Mouse (Mus musculus): Measurements from ENCODE around the gene Sptbn2. TPM values are rescaled to one million over a fixed set of nuclear protein-coding genes. Genes with fewer than 3 reads are reported as not detected.

The Sptbn2 gene
- polyA plus RNA-seq (2012; rRNA removed), result 198 and 220 TPM in 2 replicates

GRCm38 (mm10) chr19:4711098-4711600, at the start of gene Sptbn2:
Gene Sptbn2, plus strand, starts transcription at chr19:4711167.
- Histone ChIP-seq H3K27ac (ENCODE audit: insufficient read depth, low read length) (peak within 1 kb of the TSS; percentile 95), H3K4me3 (ENCODE audit: insufficient read depth, low read length) (peak within 1 kb of the TSS; percentile 86), H3K4me1 (ENCODE audit: control insufficient read depth, insufficient read depth, low read length) (peaks cover 15% of the 10 kb centered on the region)
- peak; percentile 92 for TF ChIP-seq POLR2A (IDR thresholded peaks at IDR 0.05; ENCODE audit: extremely low read depth, insufficient read depth, low read length)
- no peak for TF ChIP-seq CTCF (IDR thresholded peaks at IDR 0.05; ENCODE audit: extremely low read depth, insufficient read depth, low read length)

GRCm38 (mm10) chr19:4666815-4667214, 44.2 kb upstream of the Sptbn2 start:
- 0 out of 2 replicates have a peak, but pooled peaks have one; percentile 13 for TF ChIP-seq CTCF (IDR thresholded peaks at IDR 0.05; ENCODE audit: extremely low read depth, insufficient read depth, low read length)
- TF ChIP-seq POLR2A (IDR thresholded peaks at IDR 0.05; ENCODE audit: extremely low read depth, insufficient read depth, low read length), result no peak
- Histone ChIP-seq H3K27ac (ENCODE audit: insufficient read depth, low read length) (no peak overlapping the region), H3K4me3 (ENCODE audit: insufficient read depth, low read length) (no peak overlapping the region), H3K4me1 (ENCODE audit: control insufficient read depth, insufficient read depth, low read length) (no peaks in the 10 kb centered on the region)

GRCm38 (mm10) chr19:4670776-4671175, 40.2 kb upstream of the Sptbn2 start:
- H3K4me1 ChIP-seq (ENCODE audit: control insufficient read depth, insufficient read depth, low read length), result no peaks in the 10 kb centered on the region
- TF ChIP-seq CTCF (IDR thresholded peaks at IDR 0.05; ENCODE audit: extremely low read depth, insufficient read depth, low read length) (no peak), POLR2A (IDR thresholded peaks at IDR 0.05; ENCODE audit: extremely low read depth, insufficient read depth, low read length) (no peak)
- no peak overlapping the region for H3K4me3 ChIP-seq (ENCODE audit: insufficient read depth, low read length)
- no peak overlapping the region for H3K27ac ChIP-seq (ENCODE audit: insufficient read depth, low read length)

GRCm38 (mm10) chr19:4672401-4672800, 38.6 kb upstream of the Sptbn2 start:
- TF ChIP-seq POLR2A (IDR thresholded peaks at IDR 0.05; ENCODE audit: extremely low read depth, insufficient read depth, low read length) (no peak), CTCF (IDR thresholded peaks at IDR 0.05; ENCODE audit: extremely low read depth, insufficient read depth, low read length) (no peak)
- Histone ChIP-seq H3K4me3 (ENCODE audit: insufficient read depth, low read length) (no peak overlapping the region), H3K4me1 (ENCODE audit: control insufficient read depth, insufficient read depth, low read length) (no peaks in the 10 kb centered on the region), H3K27ac (ENCODE audit: insufficient read depth, low read length) (no peak overlapping the region)

- no peak overlapping the region for H3K4me3 ChIP-seq (ENCODE audit: insufficient read depth, low read length)
- peaks cover 3% of the 10 kb centered on the region for H3K4me1 ChIP-seq (ENCODE audit: control insufficient read depth, insufficient read depth, low read length)
- no peak overlapping the region for H3K27ac ChIP-seq (ENCODE audit: insufficient read depth, low read length)
- TF ChIP-seq POLR2A (IDR thresholded peaks at IDR 0.05; ENCODE audit: extremely low read depth, insufficient read depth, low read length) (no peak), CTCF (IDR thresholded peaks at IDR 0.05; ENCODE audit: extremely low read depth, insufficient read depth, low read length) (no peak)
These were observed 16.6 kb upstream of the Sptbn2 start for GRCm38 (mm10) chr19:4694346-4694745.

- Histone ChIP-seq H3K4me3 (ENCODE audit: insufficient read depth, low read length) (no peak overlapping the region; the same call in 1 of the 2 replicates), H3K27ac (ENCODE audit: insufficient read depth, low read length) (peak overlapping the region; percentile 82; the same call in 1 of the 2 replicates), H3K4me1 (ENCODE audit: control insufficient read depth, insufficient read depth, low read length) (peaks cover 8% of the 10 kb centered on the region)
- no peak for TF ChIP-seq POLR2A (IDR thresholded peaks at IDR 0.05; ENCODE audit: extremely low read depth, insufficient read depth, low read length)
- TF ChIP-seq CTCF (IDR thresholded peaks at IDR 0.05; ENCODE audit: extremely low read depth, insufficient read depth, low read length), result no peak
These were observed 13.8 kb upstream of the Sptbn2 start for GRCm38 (mm10) chr19:4697121-4697520.

- Histone ChIP-seq H3K4me3 (ENCODE audit: insufficient read depth, low read length) (peak overlapping the region; percentile 43), H3K4me1 (ENCODE audit: control insufficient read depth, insufficient read depth, low read length) (peaks cover 8% of the 10 kb centered on the region), H3K27ac (ENCODE audit: insufficient read depth, low read length) (peak overlapping the region; percentile 82)
- TF ChIP-seq POLR2A (IDR thresholded peaks at IDR 0.05; ENCODE audit: extremely low read depth, insufficient read depth, low read length) (no peak), CTCF (IDR thresholded peaks at IDR 0.05; ENCODE audit: extremely low read depth, insufficient read depth, low read length) (no peak)
These were observed 13.2 kb upstream of the Sptbn2 start for GRCm38 (mm10) chr19:4697721-4698120.

- TF ChIP-seq CTCF (IDR thresholded peaks at IDR 0.05; ENCODE audit: extremely low read depth, insufficient read depth, low read length), result no peak
- TF ChIP-seq POLR2A (IDR thresholded peaks at IDR 0.05; ENCODE audit: extremely low read depth, insufficient read depth, low read length), result no peak
- H3K4me3 ChIP-seq (ENCODE audit: insufficient read depth, low read length), result peak within 1 kb of the TSS; percentile 43
- peak within 1 kb of the TSS; percentile 82 for H3K27ac ChIP-seq (ENCODE audit: insufficient read depth, low read length)
- peaks cover 8% of the 10 kb centered on the region for H3K4me1 ChIP-seq (ENCODE audit: control insufficient read depth, insufficient read depth, low read length)
These were observed 12.7 kb upstream of the Sptbn2 start, which contains the start of gene Gm960 for GRCm38 (mm10) chr19:4698205-4698677. Gene Gm960, minus strand, starts transcription at chr19:4698668.

- TF ChIP-seq CTCF (IDR thresholded peaks at IDR 0.05; ENCODE audit: extremely low read depth, insufficient read depth, low read length), result no peak
- TF ChIP-seq POLR2A (IDR thresholded peaks at IDR 0.05; ENCODE audit: extremely low read depth, insufficient read depth, low read length), result no peak
- Histone ChIP-seq H3K4me3 (ENCODE audit: insufficient read depth, low read length) (no peak overlapping the region; the same call in 1 of the 2 replicates), H3K27ac (ENCODE audit: insufficient read depth, low read length) (peak overlapping the region; percentile 82), H3K4me1 (ENCODE audit: control insufficient read depth, insufficient read depth, low read length) (peaks cover 8% of the 10 kb centered on the region)
These were observed 12.1 kb upstream of the Sptbn2 start for GRCm38 (mm10) chr19:4698856-4699255.

GRCm38 (mm10) chr19:4699821-4700220, 11.1 kb upstream of the Sptbn2 start:
- H3K4me3 ChIP-seq (ENCODE audit: insufficient read depth, low read length), result no peak overlapping the region
- no peak for TF ChIP-seq POLR2A (IDR thresholded peaks at IDR 0.05; ENCODE audit: extremely low read depth, insufficient read depth, low read length)
- H3K4me1 ChIP-seq (ENCODE audit: control insufficient read depth, insufficient read depth, low read length), result peaks cover 8% of the 10 kb centered on the region
- H3K27ac ChIP-seq (ENCODE audit: insufficient read depth, low read length), result no peak overlapping the region

All from cortical plate, adult 2 months (tissue).